Mouse (Mus musculus): ENCODE data around the gene Ddb1.

GRCm38 (mm10) chr19:10637840-10638239, 32.7 kb downstream of the Ddb1 start:
- TF ChIP-seq ZNF384 (IDR thresholded peaks at IDR 0.05; ENCODE audit: low read depth, low read length) (no peak), CHD1 (IDR thresholded peaks at IDR 0.05; ENCODE audit: low read depth, low read length) (no peak), MAZ (IDR thresholded peaks at IDR 0.05; ENCODE audit: low read depth, low read length) (no peak), UBTF (IDR thresholded peaks at IDR 0.05; ENCODE audit: low read depth, low read length) (no peak), USF1 (IDR thresholded peaks at IDR 0.05; ENCODE audit: low read depth, low read length) (no peak), CTCF (conservative IDR thresholded peaks at IDR 0.05 in 1 of 2, IDR thresholded peaks at IDR 0.05 in 1 of 2; ENCODE audit: low read depth in 2 of 2, low read length in 2 of 2) (no peak), CHD2 (IDR thresholded peaks at IDR 0.05; ENCODE audit: low read length) (no peak), ZKSCAN1 (IDR thresholded peaks at IDR 0.05; ENCODE audit: borderline replicate concordance, low read depth, low read length) (no peak), EP300 (IDR thresholded peaks at IDR 0.05; ENCODE audit: low read length) (no peak), JUN (IDR thresholded peaks at IDR 0.05; ENCODE audit: insufficient read depth, low read depth, low read length) (no peak), MAX (IDR thresholded peaks at IDR 0.05; ENCODE audit: low read length) (no peak), BHLHE40 (IDR thresholded peaks at IDR 0.05; ENCODE audit: low read depth, low read length) (no peak)

All from CH12.LX (cell line).